ENCODE assay signal across 8 mouse cellular contexts in genomic region chr11:115187693-115188092, GRCm38 (mm10). TPM values are rescaled to one million over a fixed set of nuclear protein-coding genes. Genes with fewer than 3 reads are reported as not detected.
DNase-seq lines count a peak whose midpoint lies in the region; ATAC-seq lines count a peak whose summit lies in the region.

Nat9 (minus strand) TSS chr11:115187859.

- 10% methylated on average over 12 of the region's 12 CpGs for WGBS in embryonic facial prominence, embryonic 11.5 days
- WGBS in heart, embryonic 14.5 days = 7% methylated on average over 12 of the region's 12 CpGs

- peak; percentile 51 for DNase-seq in thymus, postnatal 0 days (ENCODE audit: low spot score)
- DNase-seq in thymus, adult 18-20 months = no peak
- DNase-seq in embryonic facial prominence, embryonic 11.5 days (ENCODE audit: low spot score) = no peak
- DNase-seq in left cerebral cortex, postnatal 25 days (ENCODE audit: low spot score in 2 of 2) = no peak
- peak; percentile 64 to 69 for DNase-seq in natural killer cell, adult 2 months (ENCODE audit: low spot score in 2 of 2)
- no peak for DNase-seq in cerebellum, adult 9-11 months
- DNase-seq in right cerebral cortex, postnatal 10 days (ENCODE audit: low spot score in 2 of 2) = no peak

- H3K27ac ChIP-seq in embryonic facial prominence, embryonic 11.5 days (replicated peaks; ENCODE audit: low read depth, low read length) = no peak within 1 kb of the TSS; the same call in 1 of the 2 replicates
- H3K27ac ChIP-seq in heart, embryonic 14.5 days (replicated peaks in 1 of 2; ENCODE audit: control insufficient read depth in 1 of 2, insufficient read depth in 1 of 2, low read depth in 2 of 2, low read length in 2 of 2) = peak within 1 kb of the TSS; percentile 66 to 75

- peak within 1 kb of the TSS; percentile 74 for H3K9ac ChIP-seq in embryonic facial prominence, embryonic 11.5 days (replicated peaks; ENCODE audit: low read length)
- H3K9ac ChIP-seq in heart, embryonic 14.5 days (ENCODE audit: low read length) = peak within 1 kb of the TSS; percentile 86

- no peaks in the 10 kb centered on the region for H3K27me3 ChIP-seq in embryonic facial prominence, embryonic 11.5 days (ENCODE audit: control insufficient read depth, insufficient read depth, low read length)
- no peaks in the 10 kb centered on the region for H3K27me3 ChIP-seq in heart, embryonic 14.5 days (ENCODE audit: control insufficient read depth, insufficient read depth, low read length)

- intact Hi-C loops in left cerebral cortex, postnatal 25 days (cut with DNase I) = no loop called here

- H3K4me2 ChIP-seq in embryonic facial prominence, embryonic 11.5 days (ENCODE audit: low read depth, low read length) = peak within 1 kb of the TSS; percentile 87
- H3K4me2 ChIP-seq in heart, embryonic 14.5 days (ENCODE audit: low read length) = peak within 1 kb of the TSS; percentile 94

- ATAC-seq in embryonic facial prominence, embryonic 11.5 days (replicated peaks; ENCODE audit: insufficient number of reproducible peaks, low FRiP score, low TSS enrichment, low read depth) = no peak; the same call in 1 of the 2 replicates
- no peak; the same call in 1 of the 2 replicates for ATAC-seq in heart, embryonic 14.5 days (ENCODE audit: insufficient number of reproducible peaks, insufficient read depth, low FRiP score, low read depth)

- no peaks in the 10 kb centered on the region for H3K4me1 ChIP-seq in embryonic facial prominence, embryonic 11.5 days (ENCODE audit: control insufficient read depth, insufficient read depth, low read length)
- peaks cover 12 to 21% of the 10 kb centered on the region in 2 experiments for H3K4me1 ChIP-seq in heart, embryonic 14.5 days (ENCODE audit: control insufficient read depth in 2 of 2, insufficient read depth in 2 of 2, low read length in 2 of 2)

- peak within 1 kb of the TSS; percentile 57 for H3K4me3 ChIP-seq in embryonic facial prominence, embryonic 11.5 days (ENCODE audit: low read depth, low read length)
- peak within 1 kb of the TSS; percentile 67 to 71 for H3K4me3 ChIP-seq in heart, embryonic 14.5 days (ENCODE audit: control insufficient read depth in 1 of 2, insufficient read depth in 1 of 2, low read depth in 1 of 2, low read length in 2 of 2)

- no peaks in the 10 kb centered on the region for H3K9me3 ChIP-seq in embryonic facial prominence, embryonic 11.5 days (replicated peaks; ENCODE audit: control insufficient read depth, low read length)
- no peaks in the 10 kb centered on the region for H3K9me3 ChIP-seq in heart, embryonic 14.5 days (ENCODE audit: control insufficient read depth, low read length)

- no peaks in the 10 kb centered on the region for H3K36me3 ChIP-seq in embryonic facial prominence, embryonic 11.5 days (replicated peaks; ENCODE audit: control insufficient read depth, insufficient read depth, low read depth, low read length)
- 0 out of 2 replicates have a peak, but pooled peaks cover 9% of the 10 kb centered on the region for H3K36me3 ChIP-seq in heart, embryonic 14.5 days (ENCODE audit: control insufficient read depth, insufficient read depth, low read length)

RNA-seq across cellular contexts. Expression of gene Nat9, which starts in this region (rescaled TPM):
- 19.3 and 20.1 TPM in 2 replicates for polyA plus RNA-seq in thymus, postnatal 0 days (2015; fragmentation: Nextera tagmentation; extraction: Ambion mirVana)
- polyA plus RNA-seq in embryonic facial prominence, embryonic 11.5 days (2014; fragmentation: Nextera tagmentation; extraction: Ambion mirVana) = 15.5 and 19.5 TPM in 2 replicates
- 16.5 and 16.6 TPM in 2 replicates for polyA plus RNA-seq in heart, embryonic 14.5 days (2014; fragmentation: Nextera tagmentation; extraction: Ambion mirVana)
- 10 to 100 TPM; 20.1 to 22.3 TPM for total RNA-seq in left cerebral cortex, postnatal 25 days (2021)

Comparison
In these comparisons a context has a peak if more than half of its experiments do, and no peak if none do; other contexts are left out.
1. DNase-seq: peak in thymus, postnatal 0 days (single experiment) and natural killer cell, adult 2 months (2 of 2); none in thymus, adult 18-20 months (0 of 2), embryonic facial prominence, embryonic 11.5 days (single experiment), left cerebral cortex, postnatal 25 days (0 of 2), cerebellum, adult 9-11 months (single experiment) and right cerebral cortex, postnatal 10 days (0 of 2).